Mouse (Mus musculus): ENCODE measurements around the gene Rnpepl1.
A peak's percentile ranks its signal among the peaks of the same experiment; 100 is the strongest.
"Not testable (repeated sequence)": the region's sequence is repeated elsewhere in the genome, so short reads cannot be mapped to it uniquely, and the experiment has no call there.

The Rnpepl1 gene

DNA sequence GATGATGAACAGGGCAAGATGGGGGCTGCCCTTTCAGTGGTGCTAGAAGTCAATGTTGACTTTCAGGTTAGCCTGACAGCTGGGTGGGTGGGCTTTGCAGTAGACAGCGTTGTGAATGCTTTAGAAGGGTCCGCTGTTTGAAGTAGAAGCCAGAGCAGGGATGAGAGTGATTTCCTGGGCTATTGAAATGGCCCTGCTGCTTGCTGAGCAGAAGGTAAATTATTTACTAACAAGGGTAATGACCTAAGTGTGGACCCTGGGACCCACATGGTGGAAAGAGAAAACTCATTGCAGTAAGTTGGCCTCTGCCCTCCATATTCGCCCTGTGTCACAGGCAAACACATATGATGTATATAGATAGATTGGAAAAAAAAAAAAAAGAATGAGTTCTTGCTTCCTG lies 25.9 kb downstream of the Rnpepl1 start:
- DNase-seq (ENCODE audit: extremely low spot score, low spot score) = no peak

GRCm38 (mm10) chr1:92937797-92938196 lies 27.2 kb downstream of the Rnpepl1 start:
- no peak for DNase-seq (ENCODE audit: extremely low spot score, low spot score)

DNA sequence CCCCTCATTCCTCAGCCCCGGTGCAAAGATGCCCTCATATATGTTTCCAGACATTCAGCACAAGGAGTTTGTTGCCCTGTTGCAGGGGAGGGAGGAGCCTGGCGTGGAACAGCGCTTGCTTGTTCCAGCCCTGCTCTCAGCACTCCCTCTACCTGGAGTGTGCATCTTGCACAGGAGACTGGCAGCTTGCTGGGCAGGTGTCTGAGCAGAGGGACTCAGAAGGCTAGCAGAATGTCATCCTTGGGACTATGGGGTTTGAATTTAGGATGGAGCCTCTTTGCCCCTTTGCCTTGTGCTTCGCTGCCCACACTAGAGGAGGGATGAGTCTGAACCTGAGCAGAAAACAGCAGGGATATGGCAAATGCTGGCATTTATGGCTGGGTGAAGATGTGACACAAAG lies 29.2 kb downstream of the Rnpepl1 start:
- DNase-seq (ENCODE audit: extremely low spot score, low spot score) = no peak

DNA sequence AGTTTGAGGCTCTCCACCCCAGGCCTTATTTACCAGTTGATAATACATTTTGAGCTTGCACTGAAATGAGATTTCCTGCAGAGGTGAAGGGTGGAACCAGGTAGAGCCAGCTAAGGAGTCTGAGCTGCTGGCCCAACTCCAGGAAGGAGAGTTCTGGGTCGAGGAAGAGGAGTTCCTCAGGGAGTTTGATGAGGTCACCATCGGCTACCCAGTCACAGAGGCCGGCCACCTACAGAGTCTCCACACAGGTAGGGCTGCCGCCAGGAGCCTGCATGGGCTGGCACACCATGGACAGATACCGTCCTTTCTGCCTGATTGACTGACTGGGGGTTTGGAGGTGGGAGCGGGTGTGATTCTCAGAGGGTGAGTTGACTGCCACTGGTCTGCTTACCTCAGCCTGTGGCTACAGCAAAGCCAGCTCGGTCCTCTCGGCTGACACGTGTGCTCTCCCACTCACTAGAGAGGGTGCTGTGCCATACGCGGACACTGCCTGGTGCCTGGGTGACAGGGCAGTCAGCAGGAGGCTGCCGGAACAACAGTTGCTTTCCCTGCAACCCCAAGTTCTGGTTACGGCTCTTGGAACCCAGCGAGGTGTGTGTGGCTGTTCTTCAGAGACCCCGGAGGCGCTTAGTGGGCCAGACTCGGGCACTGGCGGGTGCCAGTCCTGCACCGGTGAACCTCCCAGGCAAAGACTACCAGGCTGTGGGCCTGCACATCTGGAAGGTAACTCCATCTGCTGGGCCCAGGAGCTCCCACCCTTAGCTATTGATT lies 32.8 kb downstream of the Rnpepl1 start:
- DNase-seq (ENCODE audit: extremely low spot score, low spot score) = no peak

GRCm38 (mm10) chr1:92947966-92948365 lies 37.4 kb downstream of the Rnpepl1 start:
- no peak for DNase-seq (ENCODE audit: extremely low spot score, low spot score)

DNA sequence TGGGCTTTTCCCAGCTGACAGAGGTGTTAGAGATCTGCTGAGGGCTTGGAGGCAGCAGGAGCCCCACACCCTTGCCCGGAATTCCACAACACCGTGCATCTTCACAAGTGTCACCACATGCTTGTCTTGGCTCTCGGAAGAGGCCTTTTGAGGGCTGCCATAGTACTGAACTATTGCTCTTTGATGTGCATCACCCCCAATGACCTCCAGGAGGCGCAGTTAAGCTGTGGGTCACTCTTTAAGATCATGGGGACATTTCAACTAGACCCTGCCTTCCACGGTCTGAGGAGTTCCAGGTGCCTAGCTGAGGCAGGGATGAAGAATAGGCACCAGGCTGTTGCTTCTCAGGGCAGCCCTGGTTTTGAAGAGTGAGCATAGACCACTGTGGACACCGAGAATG lies 38.8 kb downstream of the Rnpepl1 start:
- DNase-seq (ENCODE audit: extremely low spot score, low spot score) = peak; percentile 22

DNA sequence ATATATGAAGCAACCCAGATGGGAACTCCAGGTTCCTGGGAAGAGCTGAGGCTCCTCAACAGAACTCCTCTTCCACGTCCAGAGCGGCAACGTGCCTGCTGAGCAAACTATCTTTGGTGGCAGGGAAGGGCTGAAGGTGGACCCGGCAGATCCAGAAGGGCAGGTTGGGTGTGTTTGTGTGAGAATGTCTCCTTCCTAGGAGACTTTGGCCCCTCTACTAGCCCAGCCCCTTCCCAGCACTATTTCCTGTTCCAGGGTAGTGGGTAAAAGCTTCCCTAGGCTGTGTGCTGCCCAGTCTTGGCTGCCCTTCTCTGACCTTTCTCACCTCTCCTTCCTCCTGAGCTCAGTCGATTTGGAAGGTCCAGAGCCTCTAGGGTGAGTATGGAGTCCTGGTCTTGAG lies 40.0 kb downstream of the Rnpepl1 start, which contains the start of gene Gpr35:
Gpr35 (plus strand) TSS at position 259 of the 400 bp plus-strand sequence.
- no peak for DNase-seq (ENCODE audit: extremely low spot score, low spot score)

DNA sequence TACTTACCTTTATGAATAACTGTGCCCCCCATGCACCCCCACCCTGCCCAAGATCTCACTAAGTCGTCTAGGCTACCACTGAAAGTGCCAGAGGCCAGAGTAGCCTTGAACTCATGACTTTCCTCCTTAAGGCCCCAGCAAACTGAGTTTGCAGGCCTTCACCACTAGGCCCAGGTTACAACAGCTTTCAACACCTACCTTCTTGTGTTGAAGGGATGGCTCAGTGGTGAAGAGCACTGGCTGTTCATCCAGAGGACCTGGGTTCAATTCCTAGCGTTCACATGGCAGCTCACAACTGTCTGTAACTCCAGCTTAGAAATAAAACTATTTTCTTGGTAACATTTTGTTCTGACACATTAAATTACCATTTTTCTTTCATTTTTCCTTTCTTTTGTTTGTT lies 43.1 kb downstream of the Rnpepl1 start:
- DNase-seq (ENCODE audit: extremely low spot score, low spot score) = no peak

DNA sequence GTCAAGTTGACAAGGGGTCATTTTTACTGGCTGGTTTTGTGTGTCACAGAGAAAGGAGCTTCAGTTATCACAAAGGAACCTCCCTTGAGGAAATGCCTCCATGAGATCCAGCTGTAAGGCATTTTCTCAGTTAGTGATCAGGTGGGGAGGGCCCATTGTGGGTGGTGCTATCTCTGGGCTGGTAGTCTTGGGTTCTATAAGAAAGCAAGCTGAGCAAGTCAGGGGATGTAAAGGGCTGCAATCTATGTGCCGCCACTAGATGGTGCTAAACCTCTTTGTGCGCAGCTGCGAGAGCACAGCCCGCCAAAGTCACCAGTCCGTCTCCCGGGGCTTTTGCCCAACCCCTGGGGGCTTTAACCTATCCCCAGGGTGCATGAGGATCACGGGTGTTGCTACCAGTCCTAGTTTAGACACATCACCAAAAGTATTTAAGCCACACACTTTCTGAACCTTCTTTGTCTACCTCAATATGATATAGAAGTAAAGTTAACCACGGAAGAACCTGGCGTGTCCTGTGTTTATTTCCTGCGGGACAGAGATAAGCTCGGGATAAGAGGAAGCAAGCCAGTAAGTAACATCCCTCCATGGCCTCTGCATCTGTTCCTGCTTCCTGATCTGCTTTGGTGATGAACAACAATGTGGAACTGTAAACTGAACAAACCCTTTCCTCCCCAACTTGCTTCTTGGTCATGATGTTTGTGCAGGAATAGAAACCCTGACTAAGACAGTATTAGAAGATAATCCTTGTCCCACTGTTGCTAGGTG lies 46.2 kb downstream of the Rnpepl1 start:
- not testable (repeated sequence) for DNase-seq (ENCODE audit: extremely low spot score, low spot score)

GRCm38 (mm10) chr1:92958999-92959398 lies 48.4 kb downstream of the Rnpepl1 start:
- DNase-seq (ENCODE audit: extremely low spot score, low spot score) = no peak

GRCm38 (mm10) chr1:92970791-92971190 lies 60.2 kb downstream of the Rnpepl1 start:
- not testable (repeated sequence) for DNase-seq (ENCODE audit: extremely low spot score, low spot score)

DNA sequence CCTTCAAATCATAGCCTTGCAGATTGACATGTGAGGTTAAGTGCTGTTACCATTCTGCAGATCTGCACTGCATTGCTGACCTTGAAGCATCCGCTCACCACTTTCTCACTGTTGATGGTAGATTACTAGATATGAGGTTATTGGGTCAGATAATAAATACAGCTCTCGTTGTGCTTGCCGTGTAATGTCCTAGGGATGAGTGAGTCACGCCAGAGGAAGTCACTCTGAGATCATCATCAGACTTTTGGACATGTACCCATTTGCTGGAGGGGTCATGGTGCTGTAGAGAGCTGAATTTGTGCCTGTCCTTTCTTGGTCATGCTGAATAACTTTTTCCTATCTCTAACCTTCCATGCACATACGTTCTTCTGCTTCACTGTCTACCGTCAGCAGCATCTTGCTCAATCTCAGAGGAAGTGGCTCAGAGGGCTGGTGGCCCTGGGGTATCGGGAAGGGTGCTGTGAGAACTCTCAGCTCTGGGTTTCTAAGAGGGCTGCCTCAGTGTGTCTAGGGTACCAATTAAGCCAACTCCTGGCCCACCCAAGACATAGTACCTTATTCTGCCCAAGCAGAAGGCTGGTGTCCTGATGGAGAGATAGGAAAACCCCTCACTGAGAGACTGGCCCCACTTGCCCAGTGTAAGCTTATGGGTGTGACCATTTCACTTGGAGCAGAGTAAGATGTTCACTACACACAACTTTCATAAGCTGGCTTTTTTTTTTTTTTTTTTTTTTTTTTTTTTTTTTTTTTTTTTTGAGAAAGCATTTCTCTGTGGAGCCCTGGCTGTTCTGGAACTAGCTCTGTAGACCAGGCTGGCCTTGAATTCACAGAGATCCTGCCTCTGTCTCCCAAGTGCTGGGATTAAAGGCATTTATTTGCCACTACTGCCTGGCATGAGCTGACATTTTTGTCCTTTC lies 61.6 kb downstream of the Rnpepl1 start:
- DNase-seq (ENCODE audit: extremely low spot score, low spot score) = no peak

DNA sequence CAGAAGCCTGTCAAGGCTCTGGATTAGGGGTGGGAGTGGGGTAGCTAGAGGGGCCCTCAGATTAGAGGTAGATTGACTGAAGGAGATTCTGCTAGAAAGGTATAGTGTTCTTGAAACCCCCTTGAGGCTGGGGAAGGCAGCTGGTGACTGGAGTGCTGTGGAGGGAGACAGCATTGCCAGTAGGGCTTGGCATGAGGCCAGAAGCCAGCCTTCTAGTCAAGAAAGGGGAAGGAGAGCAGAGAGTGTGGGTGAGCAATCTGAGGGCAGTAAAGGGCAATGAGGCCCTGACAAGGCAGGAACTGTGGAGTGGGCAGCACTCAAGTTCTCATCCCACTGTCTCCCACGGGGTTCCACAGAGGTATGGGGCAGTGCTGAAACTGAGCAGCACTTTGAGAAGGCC lies 62.3 kb downstream of the Rnpepl1 start:
- DNase-seq (ENCODE audit: extremely low spot score, low spot score) = no peak
